Mouse (Mus musculus) ZHBTc4 (cell line): Measurements from ENCODE around the gene Syce3.
A peak's percentile ranks its signal among the peaks of the same experiment; 100 is the strongest.

Experiments
- DNase-seq: peaks from one replicate; pipeline ENCODE4 v3.0.0-alpha.2; 2011; ENCODE audit warnings: low read depth, low spot score

Gene Syce3

DNA sequence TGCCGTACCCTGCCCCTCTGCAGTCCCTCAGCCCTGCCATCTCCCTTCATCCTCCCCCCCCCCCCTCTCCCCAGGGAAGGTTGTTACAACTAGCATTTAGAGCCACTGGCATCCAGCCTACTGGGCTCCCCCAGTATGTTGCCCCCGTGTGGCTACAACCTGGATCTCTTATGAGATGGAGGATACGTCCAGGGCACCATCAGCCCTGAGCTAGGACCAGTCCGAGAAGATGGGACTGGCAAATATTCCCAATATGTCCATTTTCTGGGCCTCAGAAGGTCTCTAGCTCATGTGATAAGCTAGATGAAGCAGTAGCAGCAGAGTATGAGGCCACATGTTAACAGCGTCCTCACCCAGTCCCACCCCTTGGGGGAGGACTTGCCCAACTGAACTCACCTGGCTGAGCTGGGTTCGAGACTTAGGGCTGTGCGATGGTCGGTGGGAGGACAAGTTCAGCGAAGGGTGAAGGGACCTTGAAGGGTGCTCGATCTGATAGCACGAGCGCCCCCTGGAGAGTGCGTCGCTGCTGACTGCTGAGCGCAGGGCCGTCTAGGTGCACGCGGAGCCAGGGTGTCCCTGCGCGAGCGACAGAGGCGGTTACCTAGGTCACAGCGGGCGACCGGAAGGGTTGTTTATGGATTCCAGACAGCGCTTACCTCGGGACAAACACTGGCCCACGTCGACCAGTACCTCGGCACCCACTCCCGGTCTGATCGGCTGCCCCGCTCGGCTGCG is 37.1 kb downstream of the Syce3 start:
- DNase-seq, result peak; percentile 95

DNA sequence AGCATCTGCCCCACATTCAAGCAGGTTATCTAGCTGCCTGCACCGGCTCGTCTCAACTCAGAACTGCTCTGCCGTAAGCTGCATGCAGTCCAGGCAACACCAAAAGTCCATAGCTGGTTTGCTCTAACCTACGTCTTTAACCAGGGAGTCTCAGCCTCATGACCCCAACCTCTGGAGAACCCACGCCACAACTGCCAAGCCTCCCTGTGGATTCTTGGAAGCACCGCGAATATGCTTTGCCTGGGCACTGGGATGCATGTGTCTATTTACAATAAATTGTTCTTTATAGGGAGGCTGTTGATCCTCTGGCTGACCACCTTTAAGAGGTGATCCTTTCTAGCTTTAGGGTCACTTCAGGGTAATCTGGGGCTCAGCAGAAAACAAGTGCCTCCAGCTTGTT is 37.8 kb downstream of the Syce3 start:
- DNase-seq, result no peak

GRCm38 (mm10) chr15:89372068-89372467 is 38.2 kb downstream of the Syce3 start:
- DNase-seq, result no peak

- DNase-seq, result no peak
Measured at GRCm38 (mm10) chr15:89365141-89365551, 45.2 kb downstream of the Syce3 start.

GRCm38 (mm10) chr15:89363051-89363450 is 47.3 kb downstream of the Syce3 start:
- no peak for DNase-seq

DNA sequence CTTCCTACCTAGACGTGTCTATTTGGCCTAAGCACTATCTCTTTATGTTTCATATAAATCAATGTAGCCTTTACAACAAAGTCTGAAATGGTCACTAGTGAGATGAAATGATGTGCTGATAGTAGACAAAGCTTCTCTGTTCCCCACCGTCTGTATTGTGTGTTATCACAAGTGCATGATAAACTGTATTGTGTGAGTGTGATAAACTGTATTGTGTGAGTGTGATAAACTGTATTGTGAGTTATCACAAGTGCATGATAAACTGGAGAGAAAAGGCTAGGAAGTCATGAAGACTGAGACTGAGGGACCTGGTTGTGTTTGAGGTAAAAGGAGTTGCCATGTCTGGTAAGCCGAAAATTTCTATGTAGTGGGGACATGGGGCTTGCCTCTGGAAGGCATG is 51.5 kb downstream of the Syce3 start:
- DNase-seq, result no peak

- DNase-seq, result peak; percentile 99
Measured at GRCm38 (mm10) chr15:89356372-89356771, 53.9 kb downstream of the Syce3 start.

DNA sequence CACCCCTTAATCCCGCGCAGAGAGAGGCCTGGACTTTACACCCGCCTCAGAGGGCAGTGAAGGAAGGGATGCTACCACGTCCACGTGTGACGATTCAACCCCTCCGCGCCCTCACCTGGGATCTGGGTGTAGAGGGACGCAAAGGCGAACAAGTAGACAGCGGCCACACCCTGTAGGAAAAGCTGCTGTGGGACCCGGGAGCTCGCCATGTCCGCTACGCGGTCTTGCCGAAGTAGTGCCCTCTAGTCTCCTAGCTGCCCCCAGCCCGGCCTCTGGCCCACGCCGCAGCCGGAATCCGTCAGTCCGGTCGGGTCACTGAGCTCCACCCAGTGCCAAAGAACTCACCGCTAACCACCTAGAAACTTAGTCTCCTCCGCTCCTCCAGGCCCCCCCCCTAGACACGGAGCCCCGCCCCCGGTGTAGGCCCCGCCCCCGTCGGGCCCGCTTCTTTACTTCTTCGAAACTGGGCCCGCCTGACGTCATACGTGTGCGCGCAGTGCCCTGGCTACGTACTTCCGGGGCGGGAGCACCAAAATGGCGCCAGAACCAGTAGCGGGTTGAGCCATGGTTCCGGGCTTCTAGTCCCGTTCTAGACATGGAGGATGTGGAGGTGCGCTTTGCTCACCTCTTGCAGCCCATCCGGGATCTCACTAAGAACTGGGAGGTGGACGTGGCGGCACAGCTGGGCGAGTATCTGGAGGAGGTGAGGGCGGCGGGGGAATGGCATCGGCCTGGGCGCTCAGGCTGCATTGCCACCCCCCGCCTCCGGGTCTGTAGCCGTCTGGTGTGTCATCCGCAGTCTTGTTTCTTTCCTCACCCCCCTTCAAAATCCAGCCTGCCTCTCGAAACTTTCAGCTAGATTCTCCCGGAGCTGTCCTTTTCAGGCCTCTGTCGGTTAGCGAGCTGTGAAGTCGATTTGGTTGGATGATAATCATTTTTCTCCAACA is 54.8 kb downstream of the Syce3 start, which contains the start of the genes Lmf2 and Ncaph2:
Gene Lmf2 (minus strand): TSS at position 419 of the 947 bp plus-strand sequence.
Gene Ncaph2 (plus strand): TSS at position 479 of the 947 bp plus-strand sequence.
- peak; percentile 98 for DNase-seq

GRCm38 (mm10) chr15:89354455-89354854 is 55.8 kb downstream of the Syce3 start:
- no peak for DNase-seq

DNA sequence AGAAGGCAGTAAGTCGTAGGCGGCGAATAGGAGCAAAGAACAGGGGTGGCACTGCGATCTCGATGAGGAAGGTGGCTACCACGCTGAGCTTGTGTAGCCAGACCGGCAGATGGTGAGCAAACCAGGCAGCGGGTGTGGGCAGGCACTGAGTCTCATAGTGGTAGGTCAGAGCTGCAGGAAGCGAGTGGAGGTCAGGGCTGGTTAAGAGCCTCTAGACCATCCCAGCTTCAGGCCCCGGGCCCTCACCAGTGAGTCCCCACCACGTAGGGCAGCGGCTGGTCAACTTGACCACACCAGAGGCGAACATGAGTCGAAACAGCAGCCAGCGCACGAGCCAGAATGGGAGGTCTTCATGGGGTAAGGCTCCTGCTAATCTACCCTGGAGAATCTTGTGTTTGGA is 56.5 kb downstream of the Syce3 start:
- no peak for DNase-seq

- no peak for DNase-seq
Measured at GRCm38 (mm10) chr15:89352795-89353194, 57.5 kb downstream of the Syce3 start.

DNA sequence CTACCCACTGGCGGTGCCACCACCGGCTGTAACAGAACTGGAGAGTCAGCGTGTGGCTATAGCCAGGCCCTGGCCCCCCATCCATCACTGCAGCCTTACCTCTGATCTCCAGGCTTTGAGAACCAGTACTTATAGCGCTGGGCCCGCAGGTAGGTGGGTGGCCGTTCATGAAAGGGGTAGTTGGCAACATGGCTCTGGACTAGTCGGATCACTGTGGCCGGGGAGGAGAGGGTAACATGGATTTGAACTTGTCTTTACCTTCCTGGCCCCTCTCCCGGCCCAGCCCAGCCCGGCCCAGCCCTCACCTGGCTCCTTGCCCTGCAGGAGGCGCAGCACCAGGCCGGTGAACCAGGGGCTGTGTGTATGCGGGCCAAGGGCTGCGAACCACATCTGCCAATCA is 58.2 kb downstream of the Syce3 start:
- DNase-seq, result no peak

- DNase-seq, result no peak
Measured at GRCm38 (mm10) chr15:89351302-89351701, 59.0 kb downstream of the Syce3 start.

DNA sequence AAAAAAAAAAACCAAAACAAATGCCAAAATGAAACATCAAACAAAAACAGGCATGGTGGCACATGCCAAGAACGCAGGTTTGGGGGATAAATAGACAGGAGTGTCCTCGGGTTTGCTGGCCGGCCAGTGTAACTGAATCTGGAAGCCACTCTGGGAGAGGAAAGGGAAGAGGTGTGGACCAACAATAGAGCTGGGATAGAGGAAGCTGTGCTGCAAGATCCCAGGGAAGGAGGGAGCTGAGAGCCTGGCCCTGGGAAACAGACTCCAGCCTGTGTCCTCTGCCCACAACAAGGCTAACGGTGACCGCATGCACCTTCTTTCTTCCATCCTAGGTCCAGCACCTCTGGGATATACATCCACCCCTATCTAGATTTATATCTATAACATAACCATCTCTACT is 59.9 kb downstream of the Syce3 start:
- no peak for DNase-seq

DNA sequence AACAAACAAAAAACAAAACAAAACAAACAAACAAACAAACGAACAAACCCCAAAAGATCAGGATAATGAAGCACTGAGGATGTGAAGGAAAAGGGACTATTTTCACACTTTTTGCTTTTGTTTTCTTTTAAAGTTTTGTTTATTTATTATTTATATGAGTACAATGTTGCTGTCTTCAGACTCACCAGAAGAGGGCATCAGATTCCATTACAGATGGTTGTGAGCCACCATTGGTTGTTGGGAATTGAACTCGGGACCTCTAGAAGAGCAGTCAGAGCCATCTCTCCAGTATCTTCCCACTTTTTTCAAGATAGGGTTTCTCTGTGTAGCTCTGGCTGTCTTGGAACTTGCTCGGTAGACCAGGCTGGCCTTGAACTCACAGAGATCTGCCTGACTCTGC is 67.0 kb downstream of the Syce3 start:
- no peak for DNase-seq

GRCm38 (mm10) chr15:89341678-89342077 is 68.6 kb downstream of the Syce3 start:
- no peak for DNase-seq
